Comparison of ENCODE assay signal across 8 mouse cellular contexts in genomic region chr11:88098021-88098729, GRCm38 (mm10). TPM values are rescaled to one million over a fixed set of nuclear protein-coding genes. Genes with fewer than 3 reads are reported as not detected.
DNase-seq lines count a peak whose midpoint lies in the region; ATAC-seq and TF ChIP-seq lines count a peak whose summit lies in the region.

Gene Cuedc1, plus strand, starts transcription at chr11:88098058.

- ATAC-seq in kidney, postnatal 0 days (replicated peaks; ENCODE audit: low FRiP score, low read depth) = no peak

- no peaks in the 10 kb centered on the region for H3K36me3 ChIP-seq in kidney, postnatal 0 days (ENCODE audit: insufficient read depth, low read length)
- H3K36me3 ChIP-seq in myocyte (ENCODE audit: control insufficient read depth, insufficient read depth) = no peaks in the 10 kb centered on the region

- H3K79me2 ChIP-seq in myocyte (ENCODE audit: control insufficient read depth, insufficient read depth) = peaks cover 24% of the 10 kb centered on the region

- 34% methylated on average over 17 of the region's 17 CpGs for WGBS in kidney, postnatal 0 days

- peak within 1 kb of the TSS; percentile 85 for H3ac ChIP-seq in myocyte (ENCODE audit: control insufficient read depth, insufficient read length)

- DNase-seq in kidney, postnatal 0 days (ENCODE audit: low spot score) = no peak
- DNase-seq in kidney, adult 11 months = no peak
- DNase-seq in adrenal gland, postnatal 4 days (ENCODE audit: low spot score in 2 of 2) = no peak
- peak in 1 of 2 experiments; percentile 39 for DNase-seq in heart, adult 18-20 months
- DNase-seq in layer of hippocampus, postnatal 25 days (ENCODE audit: extremely low spot score in 1 of 2, low spot score in 1 of 2) = no peak
- no peak for DNase-seq in retina, postnatal 1 day
- DNase-seq in right cerebral cortex, postnatal 36 days (ENCODE audit: low spot score in 2 of 2) = no peak

- no peak for TF ChIP-seq CTCF in kidney, postnatal 0 days (IDR thresholded peaks at IDR 0.05; ENCODE audit: low read depth)

- no peaks in the 10 kb centered on the region for H3K9me3 ChIP-seq in kidney, postnatal 0 days (replicated peaks; ENCODE audit: low read length)

- peak within 1 kb of the TSS; percentile 89 for H3K4me3 ChIP-seq in kidney, postnatal 0 days (replicated peaks; ENCODE audit: low read depth, low read length)
- H3K4me3 ChIP-seq in myocyte = peak within 1 kb of the TSS; percentile 47

- H3K4me1 ChIP-seq in kidney, postnatal 0 days (replicated peaks; ENCODE audit: insufficient read depth, low read length) = peaks cover 31% of the 10 kb centered on the region

- no peak for TF ChIP-seq POLR2A in myocyte (IDR thresholded peaks at IDR 0.05; ENCODE audit: insufficient read length, low read depth)

- peak within 1 kb of the TSS; percentile 98 for H3K27ac ChIP-seq in kidney, postnatal 0 days

- H3K9ac ChIP-seq in kidney, postnatal 0 days (ENCODE audit: low read depth, low read length) = peak within 1 kb of the TSS; percentile 97

- peak within 1 kb of the TSS; percentile 90 for H3K4me2 ChIP-seq in kidney, postnatal 0 days (ENCODE audit: low read length)
- peak within 1 kb of the TSS; percentile 90 for H3K4me2 ChIP-seq in myocyte (ENCODE audit: low read depth)

- no peaks in the 10 kb centered on the region for H3K27me3 ChIP-seq in kidney, postnatal 0 days (ENCODE audit: insufficient read depth, low read length)
- no peaks in the 10 kb centered on the region for H3K27me3 ChIP-seq in myocyte (ENCODE audit: control insufficient read depth, insufficient read depth, insufficient read length)

TF ChIP-seq in myocyte, 11 proteins besides CTCF, POLR2A, EP300 and RAD21:
- TF ChIP-seq MYOD1 (IDR thresholded peaks at IDR 0.05; ENCODE audit: control insufficient read depth in 1 of 3, insufficient read length in 2 of 3, low read depth in 2 of 3) (no peak), REST (IDR thresholded peaks at IDR 0.05; ENCODE audit: insufficient read depth, insufficient read length) (no peak), POLR2AphosphoS2 (IDR thresholded peaks at IDR 0.05; ENCODE audit: insufficient read length, low read depth) (no peak), MAX (IDR thresholded peaks at IDR 0.05; ENCODE audit: low read depth) (no peak), TCF12 (IDR thresholded peaks at IDR 0.05; ENCODE audit: insufficient read depth, poor library complexity, severe bottlenecking) (no peak), CEBPB (IDR thresholded peaks at IDR 0.05; ENCODE audit: insufficient read depth, poor library complexity, severe bottlenecking) (no peak), E2F4 (IDR thresholded peaks at IDR 0.05; ENCODE audit: insufficient read depth) (no peak), TCF3 (IDR thresholded peaks at IDR 0.05; ENCODE audit: insufficient read length, low read depth) (no peak), USF1 (IDR thresholded peaks at IDR 0.05; ENCODE audit: low read depth) (no peak), MYOG (IDR thresholded peaks at IDR 0.05; ENCODE audit: control insufficient read depth in 1 of 3, insufficient read depth in 1 of 3, insufficient read length in 2 of 3, low read depth in 2 of 3) (no peak), SRF (IDR thresholded peaks at IDR 0.05; ENCODE audit: control insufficient read depth, insufficient read length, low read depth) (no peak)

RNA-seq across cellular contexts. Expression of gene Cuedc1, which starts in this region (rescaled TPM):
- 16.4 and 19.4 TPM in 2 replicates for polyA plus RNA-seq in kidney, postnatal 0 days (2015; fragmentation: Nextera tagmentation; extraction: Ambion mirVana)
- total RNA-seq in adrenal gland, postnatal 4 days (2021) = 10 to 100 TPM; 59.3 to 65.2 TPM
- total RNA-seq in heart, adult 18-20 months (2021) = 10 to 100 TPM; 40.0 to 43.8 TPM
- 10 to 100 TPM; 26.0 to 33.3 TPM for total RNA-seq in layer of hippocampus, postnatal 25 days (2021)
- 40.8 TPM for polyA plus RNA-seq in myocyte (2012; fragmentation: generic; extraction: Trizol)
